Mouse (Mus musculus) pancreas, adult 10 weeks (tissue): ENCODE measurements around the gene Khdrbs2. TPM values are rescaled to one million over a fixed set of nuclear protein-coding genes. Genes with fewer than 3 reads are reported as not detected.

Experiments
- polyA plus RNA-seq: library from polyadenylated mRNA; stranded (reverse); fragments of 350-450 nt; fragmentation: Illumina TruSeq; extraction: RNeasy Lipid Tissue Mini Kit (QIAGEN cat#74804); gene quantifications from one replicate; pipeline ENCODE4 v1.2.3, GENCODE M21; 2015; ENCODE audit warnings: low read depth, low replicate concordance; ENCODE audit not compliant: insufficient read depth

The Khdrbs2 gene
- polyA plus RNA-seq, result not detected

GRCm38 (mm10) chr1:32172506-32173239, at the start of gene Khdrbs2:
Gene Khdrbs2 (plus strand): TSS chr1:32172714.

DNA sequence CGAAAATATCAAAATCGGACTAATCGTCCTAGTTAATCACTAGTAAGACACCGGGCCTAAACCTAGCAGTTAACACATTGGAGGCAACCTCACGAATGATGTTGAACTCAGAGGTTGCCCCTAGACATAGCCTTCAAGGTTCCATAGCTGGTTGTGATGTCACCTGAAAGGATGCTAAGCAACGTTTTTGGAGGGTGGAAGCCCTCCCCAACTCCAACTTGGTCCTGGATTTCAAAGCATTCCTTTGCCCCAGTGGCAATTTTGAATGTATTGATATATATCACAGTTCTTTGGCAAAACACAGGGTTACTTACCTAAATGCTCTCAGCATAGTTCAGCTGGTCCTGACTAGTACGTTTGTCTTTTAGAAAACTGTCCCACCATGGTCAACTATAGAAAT, 374.7 kb downstream of the Khdrbs2 start, which contains the start of gene Gm5415:
Gene Gm5415, minus strand, starts transcription at position 101 of the 400 bp plus-strand sequence.

